Mouse (Mus musculus) megakaryocyte, embryonic 14.5 days (primary cell): ENCODE data around the gene Nfib. TPM values are rescaled to one million over a fixed set of nuclear protein-coding genes. Genes with fewer than 3 reads are reported as not detected.

Experiments
- H3K27me3 ChIP-seq: replicated peaks from 2 replicates; pipeline ENCODE3; 2012; ENCODE audit warnings: inconsistent platforms
- H3K36me3 ChIP-seq: replicated peaks from 2 replicates; pipeline ENCODE3; 2012; ENCODE audit warnings: low read length, inconsistent platforms, mixed read lengths
- H3K4me1 ChIP-seq: 2 replicates; pipeline ENCODE4 v1.6.1; 2012; ENCODE audit warnings: inconsistent platforms
- H3K4me3 ChIP-seq: replicated peaks from 2 replicates; pipeline ENCODE3; 2012; ENCODE audit warnings: moderate library complexity, mild to moderate bottlenecking, inconsistent platforms
- H3K9me3 ChIP-seq: 2 replicates; pipeline ENCODE4 v1.6.1; 2012; ENCODE audit warnings: inconsistent platforms
- FLI1 ChIP-seq: IDR thresholded peaks from 2 replicates; pipeline ENCODE4 v1.6.1; 2012; ENCODE audit warnings: low read length, inconsistent platforms, mixed read lengths
- GATA1 ChIP-seq: IDR thresholded peaks from 3 replicates; pipeline ENCODE4 v1.6.1; 2012; ENCODE audit warnings: mixed read lengths, low read length, inconsistent platforms, borderline replicate concordance
- polyA plus RNA-seq: library from polyadenylated mRNA; stranded (reverse); fragments of >175 nt; gene quantifications from 2 replicates; pipeline ENCODE4 v1.2.3, GENCODE M21; 2012; ENCODE audit warnings: low replicate concordance; ENCODE audit not compliant: insufficient read depth

The Nfib gene
- polyA plus RNA-seq, 1 experiment, result 0.01 TPM

- peaks cover 5% of the 10 kb centered on the region; the same call in 1 of the 2 replicates for H3K9me3 ChIP-seq
- no peaks in the 10 kb centered on the region for H3K36me3 ChIP-seq
- peaks cover 19% of the 10 kb centered on the region for H3K4me1 ChIP-seq
- H3K4me3 ChIP-seq, result no peak overlapping the region
- H3K27me3 ChIP-seq, result peaks cover 34% of the 10 kb centered on the region
- TF ChIP-seq FLI1 (no peak), GATA1 (no peak)
Measured at GRCm38 (mm10) chr4:82516211-82516795, 189.2 kb downstream of the Nfib start.

GRCm38 (mm10) chr4:82514921-82515320 lies 190.6 kb downstream of the Nfib start:
- Histone ChIP-seq H3K4me1 (peaks cover 20% of the 10 kb centered on the region), H3K9me3 (peaks cover 5% of the 10 kb centered on the region; the same call in 1 of the 2 replicates), H3K36me3 (no peaks in the 10 kb centered on the region), H3K4me3 (no peak overlapping the region), H3K27me3 (peaks cover 46% of the 10 kb centered on the region)
- TF ChIP-seq GATA1 (no peak), FLI1 (no peak)

- no peak overlapping the region for H3K4me3 ChIP-seq
- peaks cover 5% of the 10 kb centered on the region; the same call in 1 of the 2 replicates for H3K9me3 ChIP-seq
Measured at GRCm38 (mm10) chr4:82514373-82514772, 191.2 kb downstream of the Nfib start.

GRCm38 (mm10) chr4:82513426-82513750 lies 192.2 kb downstream of the Nfib start:
- Histone ChIP-seq H3K9me3 (peaks cover 5% of the 10 kb centered on the region; the same call in 1 of the 2 replicates), H3K36me3 (no peaks in the 10 kb centered on the region), H3K27me3 (peaks cover 60% of the 10 kb centered on the region), H3K4me3 (peak overlapping the region; percentile 92), H3K4me1 (peaks cover 20% of the 10 kb centered on the region)
- TF ChIP-seq FLI1 (no peak), GATA1 (no peak)

More at GRCm38 (mm10) chr4:82514373-82514772, 191.2 kb downstream of the Nfib start:
- peaks cover 52% of the 10 kb centered on the region for H3K27me3 ChIP-seq
- H3K4me1 ChIP-seq, result peaks cover 20% of the 10 kb centered on the region
- TF ChIP-seq GATA1, result no peak
- no peak for TF ChIP-seq FLI1
- no peaks in the 10 kb centered on the region for H3K36me3 ChIP-seq

- Histone ChIP-seq H3K27me3 (peaks cover 65% of the 10 kb centered on the region), H3K4me3 (peak overlapping the region; percentile 92)
Measured at GRCm38 (mm10) chr4:82512743-82513425, 192.7 kb downstream of the Nfib start.

GRCm38 (mm10) chr4:82512335-82512734 lies 193.2 kb downstream of the Nfib start:
- Histone ChIP-seq H3K9me3 (peaks cover 5% of the 10 kb centered on the region; the same call in 1 of the 2 replicates), H3K4me3 (peak overlapping the region; percentile 92), H3K4me1 (peaks cover 20% of the 10 kb centered on the region), H3K36me3 (no peaks in the 10 kb centered on the region), H3K27me3 (peaks cover 71% of the 10 kb centered on the region)
- no peak for TF ChIP-seq GATA1
- TF ChIP-seq FLI1, result no peak

More at GRCm38 (mm10) chr4:82512743-82513425, 192.7 kb downstream of the Nfib start:
- peaks cover 20% of the 10 kb centered on the region for H3K4me1 ChIP-seq
- TF ChIP-seq FLI1, result no peak
- no peak for TF ChIP-seq GATA1
- H3K9me3 ChIP-seq, result peaks cover 5% of the 10 kb centered on the region; the same call in 1 of the 2 replicates
- no peaks in the 10 kb centered on the region for H3K36me3 ChIP-seq

GRCm38 (mm10) chr4:82511524-82511923 lies 194.0 kb downstream of the Nfib start:
- TF ChIP-seq FLI1, result no peak
- no peak for TF ChIP-seq GATA1
- Histone ChIP-seq H3K4me1 (peaks cover 26% of the 10 kb centered on the region), H3K9me3 (peaks cover 5% of the 10 kb centered on the region; the same call in 1 of the 2 replicates), H3K36me3 (no peaks in the 10 kb centered on the region), H3K4me3 (peak overlapping the region; percentile 1), H3K27me3 (peaks cover 79% of the 10 kb centered on the region)

- Histone ChIP-seq H3K4me1 (peaks cover 30% of the 10 kb centered on the region), H3K27me3 (peaks cover 83% of the 10 kb centered on the region)
- no peak for TF ChIP-seq FLI1
- no peak for TF ChIP-seq GATA1
Measured at GRCm38 (mm10) chr4:82511001-82511513, 194.5 kb downstream of the Nfib start.

GRCm38 (mm10) chr4:82509771-82510170 lies 195.8 kb downstream of the Nfib start:
- peaks cover 96% of the 10 kb centered on the region for H3K27me3 ChIP-seq
- H3K4me3 ChIP-seq, result no peak overlapping the region
- peaks cover 5% of the 10 kb centered on the region; the same call in 1 of the 2 replicates for H3K9me3 ChIP-seq
- no peaks in the 10 kb centered on the region for H3K36me3 ChIP-seq
- TF ChIP-seq FLI1, result no peak
- TF ChIP-seq GATA1, result no peak
- H3K4me1 ChIP-seq, result peaks cover 43% of the 10 kb centered on the region

More at GRCm38 (mm10) chr4:82511001-82511513, 194.5 kb downstream of the Nfib start:
- Histone ChIP-seq H3K9me3 (peaks cover 5% of the 10 kb centered on the region; the same call in 1 of the 2 replicates), H3K4me3 (no peak overlapping the region), H3K36me3 (no peaks in the 10 kb centered on the region)
